Mouse (Mus musculus) embryo, embryonic 11 days (tissue): ENCODE measurements around the gene Zbtb20.

Source experiments
- DNase-seq: peaks from one replicate; pipeline ENCODE4 v3.0.0-alpha.2; 2015

The Zbtb20 gene

GRCm38 (mm10) chr16:43402888-43403287 lies 527.2 kb downstream of the Zbtb20 start:
- DNase-seq: no peak

GRCm38 (mm10) chr16:43405089-43405488 lies 529.4 kb downstream of the Zbtb20 start:
- DNase-seq: no peak

- DNase-seq: no peak
Observed at GRCm38 (mm10) chr16:43407594-43408142, 532.0 kb downstream of the Zbtb20 start.

DNA sequence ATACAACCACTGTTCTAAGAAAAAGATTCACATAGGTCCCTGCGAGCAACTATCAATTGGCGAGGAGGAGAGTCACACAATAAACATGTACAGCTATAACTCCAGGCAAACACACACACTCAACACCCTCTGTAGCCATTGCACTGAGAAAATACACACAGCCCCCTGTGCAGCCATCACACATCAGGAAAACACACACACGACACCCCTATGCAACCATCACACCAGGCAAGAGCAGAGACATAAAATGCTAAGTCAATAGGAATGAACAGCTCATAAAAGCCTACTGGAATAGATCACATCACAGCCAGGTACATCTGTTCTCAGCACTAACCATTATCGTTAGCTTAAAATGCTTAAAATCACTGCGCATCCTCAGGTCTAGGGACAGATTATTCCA lies 532.9 kb downstream of the Zbtb20 start:
- DNase-seq: no peak

DNA sequence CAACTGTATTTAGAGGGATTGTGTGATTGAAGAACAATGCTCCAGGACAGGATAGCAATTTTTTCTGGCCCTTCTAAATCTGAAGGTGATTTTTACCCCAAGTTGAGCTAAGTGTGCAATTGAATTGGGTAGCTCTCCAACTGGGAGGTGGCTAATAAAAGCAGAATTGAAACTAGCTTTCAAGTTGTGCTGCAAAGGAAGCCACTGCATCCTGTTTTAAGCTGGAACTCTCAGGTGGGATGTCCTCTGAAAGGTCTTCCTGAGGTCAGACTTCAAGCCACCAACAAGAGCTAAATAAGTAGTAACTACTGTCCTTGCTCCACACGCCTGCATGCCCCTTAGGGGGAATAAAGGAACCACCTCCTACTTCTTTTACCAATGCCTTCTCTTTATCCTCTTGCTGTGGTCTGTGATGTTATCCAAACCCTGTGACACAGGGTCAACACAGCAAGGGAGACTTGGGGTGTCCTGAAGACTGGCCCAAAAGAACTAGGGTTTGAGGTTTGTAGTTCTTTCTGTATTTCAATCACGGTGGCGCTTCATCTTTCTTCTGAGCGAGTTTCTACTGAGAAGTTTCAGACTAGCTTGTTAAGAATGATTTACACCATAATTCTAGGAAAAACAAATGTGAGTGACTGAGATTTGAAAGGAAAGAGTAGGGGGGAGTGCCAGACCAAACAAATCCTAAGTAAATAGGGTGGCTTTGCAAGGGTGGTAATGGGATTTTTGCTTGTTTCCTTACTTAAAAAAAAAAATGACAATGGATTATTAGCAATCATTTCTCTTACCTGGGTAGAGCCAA lies 533.6 kb downstream of the Zbtb20 start:
- DNase-seq: no peak

- DNase-seq: no peak
Observed at GRCm38 (mm10) chr16:43409910-43410612, 534.4 kb downstream of the Zbtb20 start.

DNA sequence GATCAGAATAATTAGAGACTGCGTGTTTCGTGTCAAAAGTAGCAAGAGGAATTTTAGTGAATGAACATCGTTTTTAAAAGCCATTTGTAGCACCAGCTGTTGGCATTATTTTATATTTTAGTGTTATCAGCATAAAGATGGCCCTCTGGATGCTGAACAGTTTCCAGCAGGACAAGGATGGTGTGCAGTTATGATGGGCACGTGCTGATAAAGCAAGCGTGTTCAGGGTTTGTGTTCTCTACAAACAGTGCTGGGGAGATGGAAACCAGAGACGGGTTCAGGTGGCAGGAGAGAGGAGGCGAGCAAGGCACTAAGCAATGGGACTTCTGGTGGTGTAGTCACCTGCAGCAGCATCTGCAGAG lies 534.9 kb downstream of the Zbtb20 start:
- no peak for DNase-seq

GRCm38 (mm10) chr16:43415864-43416263 lies 540.2 kb downstream of the Zbtb20 start:
- DNase-seq: no peak

DNA sequence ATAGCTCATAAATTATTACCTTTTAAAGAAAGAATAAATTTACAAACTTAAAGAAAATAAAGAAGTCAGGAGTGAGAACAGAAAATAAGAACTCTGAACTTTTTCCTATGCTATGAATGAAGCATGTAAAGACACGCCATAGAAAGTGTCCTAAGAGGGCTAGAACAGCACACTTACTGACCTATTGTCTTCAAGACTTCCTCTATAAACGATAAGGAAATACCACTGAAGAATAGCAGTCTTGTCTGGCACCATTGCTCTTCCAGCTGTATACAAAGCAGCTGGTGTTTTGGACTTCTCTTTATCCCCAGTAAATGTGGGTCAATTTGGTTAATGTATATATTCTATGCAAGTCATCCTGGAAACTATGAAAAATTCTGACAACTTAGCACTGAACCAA lies 544.2 kb downstream of the Zbtb20 start:
- DNase-seq: no peak

DNA sequence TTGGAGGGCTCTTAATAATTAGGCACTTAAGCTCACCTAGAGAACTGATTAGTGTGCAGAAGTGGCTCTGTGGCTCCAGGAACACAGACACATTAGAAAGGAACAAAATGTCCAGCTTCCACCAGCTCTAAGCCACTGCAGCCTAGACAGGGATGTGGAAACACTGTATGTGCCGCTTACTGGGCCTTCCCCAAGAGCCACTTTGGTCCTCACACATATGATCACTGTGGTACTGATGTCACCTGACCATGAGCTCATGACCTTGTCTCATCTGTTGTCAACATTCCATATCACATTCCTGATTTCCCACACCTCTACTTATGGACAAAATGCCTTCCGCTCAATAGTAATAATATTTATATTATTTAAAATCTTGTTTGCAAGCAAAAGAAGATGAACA lies 553.3 kb downstream of the Zbtb20 start:
- DNase-seq: no peak

GRCm38 (mm10) chr16:43430030-43430429 lies 554.3 kb downstream of the Zbtb20 start:
- DNase-seq: no peak

- DNase-seq: no peak
Observed at GRCm38 (mm10) chr16:43431514-43432371, 556.1 kb downstream of the Zbtb20 start.

DNA sequence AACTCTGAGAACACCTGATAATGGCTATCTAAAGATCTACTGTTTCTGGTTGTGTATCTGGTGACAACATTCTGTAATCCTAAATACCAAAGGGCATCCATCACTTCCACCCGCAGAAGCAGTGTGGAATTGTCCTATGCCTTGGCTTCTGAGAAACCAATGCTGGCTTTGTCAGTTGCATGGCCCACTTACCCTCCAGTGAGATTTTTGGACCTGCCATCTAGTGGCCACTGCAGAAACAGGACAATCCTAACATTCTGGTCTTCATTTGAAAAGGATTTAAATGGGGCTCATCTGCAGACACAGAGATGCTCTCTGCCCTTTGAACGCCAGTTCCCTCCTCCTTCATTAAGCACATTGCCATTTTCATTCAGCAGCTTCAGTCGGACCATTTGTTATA lies 559.3 kb downstream of the Zbtb20 start:
- peak; percentile 55 for DNase-seq

DNA sequence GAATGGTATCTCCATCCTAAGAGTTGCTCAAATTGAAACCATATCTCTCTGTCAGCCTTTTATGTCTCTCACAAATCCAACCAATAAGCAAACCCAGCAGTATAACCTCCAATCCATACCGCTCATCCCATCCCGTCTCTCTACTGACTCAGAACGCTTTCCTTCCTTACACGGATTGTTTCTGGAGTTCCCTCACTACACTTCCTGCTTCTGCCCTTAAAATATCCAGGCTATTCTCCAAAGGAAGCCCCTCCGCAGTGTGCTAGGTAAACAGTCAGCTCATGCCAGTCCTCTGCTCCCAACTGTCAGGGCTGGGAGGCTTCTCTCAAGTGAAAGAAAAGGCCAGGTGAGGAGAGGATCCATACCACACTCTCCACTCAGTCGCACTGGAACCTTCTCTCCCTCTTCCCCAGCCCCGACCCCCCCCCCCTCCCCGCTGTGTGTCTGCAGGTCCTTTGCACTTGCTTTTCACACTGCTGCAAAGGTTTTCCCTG lies 563.2 kb downstream of the Zbtb20 start:
- DNase-seq: no peak

DNA sequence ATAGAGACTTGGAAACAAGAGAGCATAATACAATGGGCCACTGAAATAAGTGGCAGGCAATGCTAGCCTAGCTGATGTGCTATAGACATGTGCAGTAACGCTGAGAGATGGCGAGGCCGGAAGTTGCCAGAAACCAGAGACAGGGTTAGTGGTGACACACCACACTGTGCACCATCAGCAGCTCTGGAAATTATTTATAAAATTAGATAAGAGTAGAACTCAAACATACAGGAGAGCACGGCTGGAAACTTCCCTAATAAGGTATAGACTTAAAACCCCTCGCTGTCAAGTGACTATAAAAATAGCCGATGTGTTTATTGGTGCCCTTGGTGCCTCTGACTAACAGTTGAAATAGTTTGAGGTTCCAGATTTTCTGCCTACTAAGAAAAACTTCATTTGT lies 565.7 kb downstream of the Zbtb20 start:
- DNase-seq: no peak

- no peak for DNase-seq
Observed at GRCm38 (mm10) chr16:43443034-43443433, 567.4 kb downstream of the Zbtb20 start.

- no peak for DNase-seq
Observed at GRCm38 (mm10) chr16:43448141-43448981, 572.7 kb downstream of the Zbtb20 start.

DNA sequence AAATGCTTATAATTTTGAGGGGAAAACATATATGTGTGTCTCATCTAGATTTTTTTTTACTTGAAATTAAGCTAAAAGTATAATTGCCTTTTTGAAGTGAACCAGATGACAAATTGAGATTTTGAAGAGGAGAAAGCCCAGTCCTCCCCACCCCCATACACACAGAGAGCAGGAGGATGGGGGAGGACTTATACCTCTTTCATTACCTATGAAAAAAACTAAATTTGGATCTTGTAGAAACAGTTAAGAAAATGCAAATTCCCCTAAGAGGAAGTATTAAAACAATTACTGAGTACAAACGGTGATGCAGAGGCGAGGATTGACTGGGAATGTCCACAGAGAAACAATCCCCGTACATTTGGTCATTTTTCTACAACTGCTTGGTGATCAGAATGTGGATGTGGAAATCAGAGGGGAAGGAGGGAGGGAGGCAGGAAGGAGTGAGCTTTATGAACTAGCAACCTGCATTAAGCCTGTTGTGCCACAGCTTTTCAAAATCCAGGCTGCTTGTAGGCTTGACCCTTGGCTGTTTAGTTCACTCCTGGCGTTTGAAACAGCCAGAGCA lies 578.8 kb downstream of the Zbtb20 start:
- DNase-seq: no peak

DNA sequence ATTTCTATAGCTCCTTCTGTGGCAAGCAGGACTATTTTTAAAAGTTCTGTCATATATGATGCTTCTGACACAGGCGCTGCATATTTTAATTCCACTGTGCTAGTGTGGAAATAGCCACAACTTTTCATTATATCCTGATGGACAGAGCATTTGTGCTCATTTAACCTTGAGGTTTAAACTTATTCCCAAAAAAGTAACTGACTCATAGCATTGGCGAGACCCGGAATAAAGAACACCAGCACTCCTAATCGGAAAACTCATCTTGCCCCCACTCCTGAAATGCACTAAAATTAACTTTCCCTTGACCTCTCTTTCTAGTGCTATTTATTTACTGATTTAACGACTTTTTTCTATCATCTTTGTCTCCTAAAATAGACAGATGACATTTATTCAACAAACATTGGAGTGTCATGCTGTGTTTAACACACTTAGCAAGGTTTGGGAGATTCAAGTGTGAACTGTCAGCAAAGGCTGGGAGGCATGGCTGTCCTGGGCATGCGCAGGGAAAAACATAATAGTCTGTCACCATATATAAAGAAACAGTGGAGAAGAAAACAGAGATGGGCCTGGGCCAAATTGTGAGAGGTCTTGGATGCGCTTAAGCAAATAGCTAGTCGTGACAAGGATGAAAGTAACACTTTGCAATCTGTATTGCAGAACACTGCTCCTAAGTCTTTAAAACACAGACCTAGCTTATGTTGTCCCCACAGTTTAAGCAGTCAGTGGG lies 580.9 kb downstream of the Zbtb20 start:
- DNase-seq: no peak

DNA sequence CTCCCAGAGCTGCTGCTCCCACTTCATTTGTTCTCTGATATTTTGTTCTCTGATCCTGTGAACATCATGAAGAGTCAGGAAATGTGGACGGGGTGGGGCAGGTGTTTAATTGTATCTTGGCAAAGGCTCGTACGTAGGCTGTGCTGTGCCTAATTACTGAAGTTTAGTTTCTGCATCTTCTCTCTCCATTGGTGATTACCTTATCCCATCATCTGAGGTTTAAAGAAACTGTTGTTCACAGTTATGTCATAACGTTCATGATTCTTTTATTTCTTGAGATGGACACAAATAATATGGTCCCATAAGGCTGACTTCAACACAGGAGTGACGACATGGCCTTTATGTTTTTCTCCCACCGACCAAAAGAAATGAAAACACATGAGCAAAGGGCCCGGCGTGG lies 582.1 kb downstream of the Zbtb20 start:
- no peak for DNase-seq

- no peak for DNase-seq
Observed at GRCm38 (mm10) chr16:43458726-43459223, 583.1 kb downstream of the Zbtb20 start.
